Mouse (Mus musculus): ENCODE measurements around the gene Pde9a. TPM values are rescaled to one million over a fixed set of nuclear protein-coding genes. Genes with fewer than 3 reads are reported as not detected.
A peak's percentile ranks its signal among the peaks of the same experiment; 100 is the strongest.

The Pde9a gene
- total RNA-seq, 2 experiments from 2014 or later, result 34.0 to 38.9 TPM

DNA sequence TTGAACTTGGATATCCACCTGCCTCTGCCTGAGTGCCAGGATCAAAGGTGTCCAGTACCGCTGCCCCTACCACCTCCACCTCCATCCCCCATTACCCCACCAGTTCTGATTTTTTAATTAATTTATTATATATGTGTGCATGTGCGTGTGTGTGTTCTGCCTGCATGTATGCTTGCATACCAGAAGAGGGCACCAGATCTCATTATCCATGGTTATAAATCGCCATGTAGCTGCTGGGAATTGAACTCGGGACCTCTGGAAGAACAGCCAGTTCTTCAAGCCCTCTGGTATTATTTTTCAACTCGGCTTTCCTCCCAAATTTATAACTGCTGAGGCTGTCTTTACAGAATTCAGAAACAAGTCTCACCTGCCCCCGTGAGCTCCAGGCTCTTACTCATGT is 124.9 kb downstream of the Pde9a start:
- DNase-seq (ENCODE audit: low spot score in 2 of 2), result no peak

DNA sequence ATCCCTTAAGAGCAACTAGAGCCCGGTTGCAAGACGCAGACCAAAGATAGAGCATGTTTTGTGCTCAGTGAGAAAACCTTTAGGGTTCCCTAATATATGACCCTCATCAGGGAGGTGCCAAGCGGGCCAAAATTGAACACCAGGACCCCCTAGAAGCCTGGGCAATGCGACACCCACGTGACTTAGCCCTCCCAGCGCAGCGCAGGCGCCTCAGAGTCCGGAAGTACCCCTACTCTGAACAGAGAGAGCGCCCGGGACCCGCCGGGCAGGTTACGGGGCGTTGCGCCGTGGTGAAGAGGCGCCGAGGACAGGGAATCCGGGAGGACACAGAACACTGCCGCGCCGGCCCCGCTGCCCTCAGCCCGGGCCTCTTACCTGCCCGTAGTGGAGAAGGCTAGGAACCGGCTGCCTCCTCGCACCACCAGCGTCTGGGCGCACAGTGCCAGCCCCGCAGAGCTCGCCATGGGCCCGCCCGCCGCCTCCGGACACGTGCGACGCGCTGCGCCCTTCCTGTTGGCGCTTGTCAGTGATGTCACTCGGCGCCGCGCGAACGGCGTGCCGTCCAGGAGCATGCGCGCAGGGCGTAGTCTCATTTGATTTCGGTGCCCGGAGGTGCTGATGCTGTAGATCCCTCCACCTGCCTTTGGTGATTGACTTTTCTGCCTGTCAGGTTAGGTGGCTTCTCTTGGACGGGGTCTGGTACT is 125.9 kb downstream of the Pde9a start:
- DNase-seq (ENCODE audit: low spot score in 2 of 2), result peak; percentile 86 to 90

DNA sequence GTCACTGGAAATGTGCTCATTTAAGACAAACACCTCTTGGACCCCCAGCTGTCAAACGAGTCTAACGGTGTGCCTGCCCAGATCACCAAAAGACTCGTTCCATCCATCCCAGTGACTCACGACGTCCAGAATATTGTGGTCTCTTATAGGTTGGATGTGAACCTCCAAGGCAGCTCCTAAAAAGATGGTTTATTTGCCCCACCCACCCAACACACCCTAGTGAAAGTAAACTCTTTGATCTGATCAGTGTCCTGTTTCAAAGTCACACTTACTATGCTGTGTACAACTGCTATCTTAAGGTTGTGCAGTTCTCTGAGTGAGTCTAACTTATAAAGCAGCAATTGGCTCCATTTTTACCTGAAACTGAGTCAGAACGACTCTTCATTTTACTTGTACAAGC is 126.6 kb downstream of the Pde9a start:
- no peak for DNase-seq (ENCODE audit: low spot score in 2 of 2)

DNA sequence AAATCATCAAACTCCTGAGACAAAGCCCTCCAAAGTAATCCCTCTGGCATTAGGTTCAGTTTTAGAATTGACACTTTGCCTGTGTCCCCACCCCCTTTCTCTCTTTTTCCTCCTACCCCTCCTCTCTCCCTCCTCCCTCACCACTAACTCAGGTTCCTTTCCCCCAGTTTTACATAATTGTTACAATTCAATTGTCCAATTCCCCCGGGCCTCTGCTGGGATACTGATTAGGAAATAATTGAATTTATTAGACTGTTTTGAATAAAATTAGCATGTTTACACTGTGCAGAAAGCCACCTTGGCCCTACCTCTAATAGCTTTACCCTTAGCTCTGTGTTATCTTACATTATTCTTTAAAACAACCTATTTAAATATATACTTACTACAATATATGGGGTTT is 128.7 kb downstream of the Pde9a start:
- DNase-seq (ENCODE audit: low spot score in 2 of 2), result no peak

DNA sequence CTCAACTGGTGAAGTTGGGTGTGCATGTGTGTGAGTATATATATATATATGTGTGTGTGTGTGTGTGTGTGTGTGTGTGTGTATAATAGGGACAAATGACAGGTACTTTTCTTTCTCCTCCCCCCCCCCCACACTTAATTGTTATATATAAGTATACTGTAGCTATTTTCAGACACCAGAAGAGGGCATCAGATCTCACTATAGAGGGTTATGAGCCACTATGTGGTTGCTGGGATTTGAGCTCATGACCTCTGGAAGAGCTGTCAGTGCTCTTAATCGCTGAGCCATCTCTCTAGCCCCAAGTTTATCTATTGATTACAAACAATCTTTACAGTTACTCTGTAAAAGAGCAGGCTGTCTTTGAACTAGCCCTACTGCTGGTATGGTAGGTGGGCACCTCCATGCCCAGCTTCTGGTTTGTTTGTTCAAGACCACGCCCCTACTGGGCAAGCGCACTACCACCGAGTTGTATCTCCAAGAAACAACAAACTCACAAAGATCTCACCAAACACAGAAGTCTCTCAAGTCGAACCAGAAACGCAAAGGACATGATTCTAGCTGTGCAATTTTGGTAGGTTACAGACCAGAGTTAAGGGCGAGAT is 133.4 kb downstream of the Pde9a start:
- no peak for DNase-seq (ENCODE audit: low spot score in 2 of 2)

DNA sequence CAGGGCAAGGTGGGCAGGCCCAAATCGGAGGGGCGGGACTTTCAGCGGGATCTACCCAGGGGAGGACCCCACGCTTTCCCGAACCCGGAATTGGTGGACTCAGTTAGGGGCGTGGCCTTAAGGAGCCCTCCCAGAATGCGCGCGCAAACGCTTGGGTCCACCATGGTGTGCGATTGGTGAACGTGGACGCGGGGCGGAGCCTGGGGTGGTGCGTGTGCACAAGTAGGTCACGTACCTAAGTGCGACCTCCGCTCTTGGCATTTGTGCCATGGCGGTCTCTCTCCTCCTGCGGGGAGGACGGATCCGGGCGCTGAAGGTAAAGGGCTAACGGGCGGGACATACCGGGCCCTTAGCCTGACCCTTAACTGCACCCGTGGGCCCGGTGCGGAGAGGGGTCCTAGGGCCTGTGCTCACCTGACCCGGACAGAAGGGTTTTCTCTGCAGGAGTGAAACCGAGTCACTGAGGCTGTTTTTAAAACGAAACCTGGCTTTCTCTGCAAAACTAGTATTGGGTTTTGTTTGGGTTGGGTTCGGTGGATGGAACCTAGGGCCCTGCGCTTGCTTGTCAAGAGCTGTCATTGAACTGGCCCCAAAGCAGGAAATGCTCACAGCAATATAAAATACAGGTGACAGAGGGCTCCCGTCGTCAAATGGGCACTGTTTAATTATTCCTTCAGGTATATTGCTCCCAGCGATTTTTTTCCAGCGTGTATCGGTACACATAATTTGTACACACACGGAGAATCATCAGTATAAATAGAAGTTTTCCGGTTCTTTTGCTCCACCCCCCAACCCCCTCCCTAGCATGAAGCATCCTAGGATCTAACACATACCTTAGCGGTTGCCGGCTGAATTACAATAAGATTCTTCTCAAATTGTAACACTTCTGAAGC is 134.2 kb downstream of the Pde9a start, which contains the start of the genes Wdr4 and Ndufv3:
Wdr4 (minus strand) TSS at position 35 of the 893 bp plus-strand sequence.
Ndufv3 (plus strand) TSS at position 170 of the 893 bp plus-strand sequence.
- DNase-seq (ENCODE audit: low spot score in 2 of 2), result peak; percentile 97 to 98

DNA sequence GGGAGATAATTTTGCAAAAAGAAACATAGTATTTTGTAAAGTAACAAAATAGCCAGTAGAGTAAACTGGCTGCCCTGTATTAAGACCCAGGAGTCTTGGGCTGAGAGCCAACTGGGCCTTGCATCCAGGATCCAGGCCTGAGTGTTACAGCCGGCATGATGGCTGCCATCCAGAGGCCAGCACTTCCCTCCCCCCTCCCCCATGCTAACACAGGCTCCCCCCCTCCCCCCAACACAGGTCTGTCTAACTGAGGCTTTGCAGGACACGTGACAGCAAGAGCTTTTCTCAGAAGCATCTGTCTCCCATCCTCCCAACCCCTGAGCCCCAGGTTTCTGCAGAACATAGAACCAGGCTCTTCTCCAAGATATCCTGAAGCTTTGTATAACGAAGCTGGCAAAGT is 134.9 kb downstream of the Pde9a start:
- peak; percentile 41 to 60 for DNase-seq (ENCODE audit: low spot score in 2 of 2)

DNA sequence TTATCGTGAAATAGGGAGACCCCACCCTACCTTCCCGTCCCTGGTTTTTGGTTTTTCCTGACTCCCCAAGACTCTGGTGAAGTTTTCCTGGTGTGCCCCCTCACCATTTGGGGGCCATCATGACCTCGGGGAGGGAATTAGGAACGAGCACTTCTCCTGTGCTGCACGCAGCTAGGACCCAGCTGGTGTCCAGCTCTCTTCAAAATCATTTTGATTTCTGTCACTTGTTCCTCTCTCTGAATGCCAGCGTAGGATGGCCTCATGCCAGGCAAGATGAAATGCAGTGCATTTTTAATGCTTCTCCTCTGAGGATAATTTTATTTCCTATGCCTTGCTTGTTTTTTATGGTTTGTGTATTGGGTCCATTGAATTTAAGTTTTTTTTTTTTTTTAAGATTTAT is 135.9 kb downstream of the Pde9a start:
- no peak for DNase-seq (ENCODE audit: low spot score in 2 of 2)

DNA sequence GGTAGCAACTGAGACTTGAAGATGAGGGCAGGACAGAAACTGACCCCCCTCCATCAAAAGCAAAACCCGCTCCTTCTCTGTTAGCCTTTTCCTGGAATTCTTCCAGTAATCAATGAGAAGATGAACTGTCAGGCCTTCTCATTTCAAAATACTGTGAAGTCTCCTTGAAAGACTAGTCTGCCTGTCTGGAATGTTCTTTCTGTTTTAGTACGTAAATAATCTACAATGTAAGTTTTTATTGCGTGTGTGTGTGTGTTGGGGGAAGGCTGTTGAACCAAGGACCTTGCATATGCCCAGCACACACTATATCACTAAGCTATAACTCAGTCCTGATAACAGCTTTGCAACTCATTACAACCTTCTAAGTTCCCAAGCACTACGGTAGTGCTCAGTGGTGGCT is 139.1 kb downstream of the Pde9a start:
- no peak for DNase-seq (ENCODE audit: low spot score in 2 of 2)

DNA sequence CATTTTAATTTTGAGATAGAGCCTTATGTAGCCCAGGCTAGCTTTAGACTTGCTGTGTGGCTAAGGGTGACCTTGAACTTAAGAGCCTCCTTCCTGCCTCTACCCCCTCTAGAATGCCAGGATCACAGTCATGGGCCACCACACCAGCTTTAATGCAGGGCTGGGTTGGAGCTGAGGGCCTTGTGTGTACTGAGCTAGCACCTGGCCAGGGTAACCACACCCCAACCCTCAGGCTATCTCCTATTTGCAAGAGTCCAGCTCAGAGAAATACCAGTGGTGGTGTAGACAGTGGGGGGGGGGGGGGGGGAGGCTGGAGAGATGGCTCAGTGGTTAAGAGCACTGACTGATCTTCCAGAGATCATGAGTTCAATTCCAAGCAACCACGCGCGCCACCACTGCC is 139.8 kb downstream of the Pde9a start:
- DNase-seq (ENCODE audit: low spot score in 2 of 2), result no peak

Other genes with a start within 250 kb of the Pde9a start
- not detected for gene Tff2, start 241.9 kb upstream of the Pde9a start, total RNA-seq (2021)
- not detected for gene Tff1, start 220.9 kb upstream of the Pde9a start, total RNA-seq (2021)
- gene Tmprss3, start 187.2 kb upstream of the Pde9a start, total RNA-seq (2021), result not detected
- 1 to 10 TPM in 1 of 2 experiments, under 1 TPM in 1; 0.51 to 1.5 TPM for gene Ubash3a, start 178.3 kb upstream of the Pde9a start, total RNA-seq (2021)
- gene Rsph1, start 108.8 kb upstream of the Pde9a start, total RNA-seq (2021), result 10 to 100 TPM; 14.5 to 15.7 TPM
- gene Slc37a1, start 99.4 kb upstream of the Pde9a start, total RNA-seq (2021), result 1 to 10 TPM; 6.4 to 6.6 TPM
- 10 to 100 TPM; 26.3 to 28.8 TPM for gene Wdr4, start 133.8 kb downstream of the Pde9a start, total RNA-seq (2021)
- gene Ndufv3, start 133.9 kb downstream of the Pde9a start, total RNA-seq (2021), result 100 to 1,000 TPM; 294 to 312 TPM
- 10 to 100 TPM; 16.4 to 17.5 TPM for gene Pknox1, start 178.5 kb downstream of the Pde9a start, total RNA-seq (2021)

Data from layer of hippocampus, postnatal 10 days (tissue).